Mouse (Mus musculus) liver, embryonic 15.5 days (tissue): Measurements from ENCODE around the gene Slc2a13. TPM values are rescaled to one million over a fixed set of nuclear protein-coding genes. Genes with fewer than 3 reads are reported as not detected.

Source experiments
- ATAC-seq: fragments of 200-750 bp; cut with Nextera tagmentation; 2 replicates; pipeline ENCODE4 v1.8.0; 2017; ENCODE audit warnings: moderate number of reproducible peaks, mild to moderate bottlenecking, moderate library complexity; ENCODE audit not compliant: insufficient read depth
- H3K27ac ChIP-seq: fragments of 300-500 bp; sonication (generic); replicated peaks from 2 replicates; pipeline ENCODE4 v1.5.1; 2015; ENCODE audit warnings: mild to moderate bottlenecking, inconsistent platforms
- H3K27me3 ChIP-seq: fragments of 300-500 bp; sonication (generic); 2 replicates; pipeline ENCODE4 v1.6.1; 2015; ENCODE audit warnings: mild to moderate bottlenecking, inconsistent platforms
- H3K36me3 ChIP-seq: fragments of 300-500 bp; sonication (generic); replicated peaks from 2 replicates; pipeline ENCODE4 v1.6.1; 2015; ENCODE audit warnings: moderate library complexity, mild to moderate bottlenecking, inconsistent platforms
- H3K4me1 ChIP-seq: fragments of 300-500 bp; sonication (generic); replicated peaks from 2 replicates; pipeline ENCODE4 v1.6.1; 2015; ENCODE audit warnings: inconsistent platforms
- H3K4me2 ChIP-seq: fragments of 300-500 bp; sonication (generic); 2 replicates; pipeline ENCODE4 v1.6.1; 2015; ENCODE audit warnings: moderate library complexity, mild to moderate bottlenecking, inconsistent platforms
- H3K4me3 ChIP-seq: fragments of 300-500 bp; sonication (generic); replicated peaks from 2 replicates; pipeline ENCODE4 v1.5.1; 2015; ENCODE audit warnings: mild to moderate bottlenecking, inconsistent platforms
- H3K9ac ChIP-seq: fragments of 300-500 bp; sonication (generic); 2 replicates; pipeline ENCODE4 v1.6.1; 2015; ENCODE audit warnings: moderate library complexity, mild to moderate bottlenecking, inconsistent platforms
- H3K9me3 ChIP-seq: fragments of 300-500 bp; sonication (generic); replicated peaks from 2 replicates; pipeline ENCODE4 v1.6.1; 2016; ENCODE audit warnings: inconsistent platforms
- WGBS: fragments of 180-500 bp; shearing (Covaris S2); methylation state at CpG from one replicate; pipeline ENCODE4 v1.1.7; 2015; ENCODE audit warnings: mixed read lengths; ENCODE audit not compliant: insufficient replicate concordance; 5-methylcytosine and 5-hydroxymethylcytosine counted together
- polyA plus RNA-seq: library from polyadenylated mRNA; unstranded; fragments of >200 nt; fragmentation: Nextera tagmentation; extraction: Ambion mirVana; gene quantifications from 2 replicates; pipeline ENCODE4 v1.2.1, GENCODE M21; 2015

Gene Slc2a13
- polyA plus RNA-seq, 1 experiment from 2014 or later: 0.08 TPM

- ATAC-seq: no peak
- no peak overlapping the region for H3K4me3 ChIP-seq
Measured at GRCm38 (mm10) chr15:91443449-91443848, 129.6 kb downstream of the Slc2a13 start.

GRCm38 (mm10) chr15:91439883-91440282 lies 133.2 kb downstream of the Slc2a13 start:
- WGBS: 42% methylated on average over 2 of the region's 2 CpGs
- no peak for ATAC-seq
- Histone ChIP-seq H3K27me3 (no peaks in the 10 kb centered on the region), H3K27ac (no peak overlapping the region), H3K9ac (no peak overlapping the region), H3K36me3 (no peaks in the 10 kb centered on the region), H3K4me1 (no peaks in the 10 kb centered on the region), H3K4me2 (no peak overlapping the region), H3K9me3 (no peaks in the 10 kb centered on the region), H3K4me3 (no peak overlapping the region)

More at GRCm38 (mm10) chr15:91443449-91443848, 129.6 kb downstream of the Slc2a13 start:
- Histone ChIP-seq H3K9ac (no peak overlapping the region), H3K27me3 (no peaks in the 10 kb centered on the region), H3K4me1 (no peaks in the 10 kb centered on the region), H3K9me3 (no peaks in the 10 kb centered on the region), H3K4me2 (no peak overlapping the region), H3K27ac (no peak overlapping the region), H3K36me3 (no peaks in the 10 kb centered on the region)
- WGBS: 69% methylated on average over 8 of the region's 8 CpGs

DNA sequence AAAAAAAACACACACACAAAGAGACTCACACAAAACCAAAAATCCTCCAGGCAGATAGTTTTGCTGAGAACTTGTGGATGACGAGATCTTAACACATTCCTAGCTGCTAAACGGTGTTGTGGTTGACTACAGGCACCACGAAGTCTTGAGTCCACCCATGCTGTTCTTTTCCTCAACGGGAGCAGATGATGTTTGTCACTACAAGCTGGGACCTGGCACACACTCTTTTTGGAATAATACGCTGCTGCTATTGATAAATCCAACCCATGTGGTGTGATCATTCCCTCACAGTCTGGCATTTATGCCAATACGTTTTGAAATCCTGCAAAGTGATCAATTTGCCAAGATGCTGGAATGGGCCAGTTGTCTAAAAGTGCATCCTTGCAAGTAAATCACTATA lies 147.6 kb downstream of the Slc2a13 start:
- WGBS: 53% methylated on average over 6 of the region's 6 CpGs
- ATAC-seq: no peak

GRCm38 (mm10) chr15:91406979-91407378 lies 166.1 kb downstream of the Slc2a13 start:
- WGBS: 58% methylated on average over 7 of the region's 7 CpGs
- ATAC-seq: no peak

More for the DNA sequence above, 147.6 kb downstream of the Slc2a13 start:
- Histone ChIP-seq H3K4me1 (no peaks in the 10 kb centered on the region), H3K4me2 (no peak overlapping the region), H3K9me3 (no peaks in the 10 kb centered on the region), H3K27me3 (no peaks in the 10 kb centered on the region), H3K36me3 (no peaks in the 10 kb centered on the region), H3K27ac (no peak overlapping the region), H3K9ac (no peak overlapping the region), H3K4me3 (no peak overlapping the region)

DNA sequence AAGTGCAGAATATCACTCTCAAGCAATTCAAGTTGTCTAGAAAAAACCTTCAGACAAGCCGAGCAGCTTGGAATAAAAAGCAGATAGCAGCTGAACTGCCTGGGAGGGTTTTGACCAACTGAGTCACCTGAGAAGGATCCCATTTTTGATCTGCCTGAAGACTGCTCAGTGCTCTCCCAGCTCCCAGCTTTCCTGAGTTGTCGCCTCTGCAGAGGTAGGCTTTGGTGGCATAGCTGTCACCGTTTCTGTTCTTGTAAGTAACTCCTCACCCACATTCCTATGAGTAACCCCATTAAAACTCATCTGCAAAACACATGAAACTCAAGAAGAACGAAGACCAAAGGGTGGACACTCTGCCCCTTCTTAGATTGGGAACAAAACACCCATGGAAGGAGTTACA lies 177.9 kb downstream of the Slc2a13 start:
- 57% methylated on average over 4 of the region's 4 CpGs for WGBS
- Histone ChIP-seq H3K4me1 (no peaks in the 10 kb centered on the region), H3K27me3 (no peaks in the 10 kb centered on the region), H3K9me3 (no peaks in the 10 kb centered on the region), H3K4me3 (no peak overlapping the region), H3K9ac (no peak overlapping the region), H3K27ac (no peak overlapping the region), H3K4me2 (no peak overlapping the region), H3K36me3 (no peaks in the 10 kb centered on the region)
- ATAC-seq: no peak

More at GRCm38 (mm10) chr15:91406979-91407378, 166.1 kb downstream of the Slc2a13 start:
- no peak overlapping the region for H3K4me3 ChIP-seq
- H3K27me3 ChIP-seq: no peaks in the 10 kb centered on the region
- H3K4me1 ChIP-seq: no peaks in the 10 kb centered on the region
- no peaks in the 10 kb centered on the region for H3K9me3 ChIP-seq
- H3K27ac ChIP-seq: no peak overlapping the region
- no peak overlapping the region for H3K4me2 ChIP-seq
- no peaks in the 10 kb centered on the region for H3K36me3 ChIP-seq
- H3K9ac ChIP-seq: no peak overlapping the region

- no peaks in the 10 kb centered on the region for H3K36me3 ChIP-seq
- no peak for ATAC-seq
- H3K4me2 ChIP-seq: no peak overlapping the region
- no peak overlapping the region for H3K4me3 ChIP-seq
- H3K27ac ChIP-seq: no peak overlapping the region
- H3K4me1 ChIP-seq: no peaks in the 10 kb centered on the region
- no peaks in the 10 kb centered on the region for H3K27me3 ChIP-seq
- no peaks in the 10 kb centered on the region for H3K9me3 ChIP-seq
- H3K9ac ChIP-seq: no peak overlapping the region
- WGBS: 42% methylated on average over 1 of the region's 1 CpGs
Measured at GRCm38 (mm10) chr15:91383694-91384093, 189.4 kb downstream of the Slc2a13 start.

DNA sequence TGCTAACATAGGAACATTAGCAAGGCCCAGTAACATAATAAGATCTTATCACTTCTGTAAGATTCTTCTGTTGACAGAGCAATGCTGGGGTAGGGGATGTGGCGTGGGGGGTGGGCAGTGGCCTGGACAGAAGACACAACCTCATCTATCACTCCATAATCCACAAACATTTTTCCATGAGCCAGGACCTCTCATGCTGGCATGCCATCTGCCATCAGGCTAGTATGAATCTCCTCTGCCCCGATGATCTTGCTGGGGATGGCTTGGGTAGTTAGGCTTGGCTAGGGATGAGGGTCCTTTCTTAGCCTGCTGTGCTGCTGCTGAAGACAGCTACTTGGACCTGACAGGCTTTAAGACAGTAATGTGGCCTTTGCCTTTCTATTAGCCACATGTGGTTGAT lies 190.5 kb downstream of the Slc2a13 start:
- WGBS: 63% methylated on average over 2 of the region's 2 CpGs

DNA sequence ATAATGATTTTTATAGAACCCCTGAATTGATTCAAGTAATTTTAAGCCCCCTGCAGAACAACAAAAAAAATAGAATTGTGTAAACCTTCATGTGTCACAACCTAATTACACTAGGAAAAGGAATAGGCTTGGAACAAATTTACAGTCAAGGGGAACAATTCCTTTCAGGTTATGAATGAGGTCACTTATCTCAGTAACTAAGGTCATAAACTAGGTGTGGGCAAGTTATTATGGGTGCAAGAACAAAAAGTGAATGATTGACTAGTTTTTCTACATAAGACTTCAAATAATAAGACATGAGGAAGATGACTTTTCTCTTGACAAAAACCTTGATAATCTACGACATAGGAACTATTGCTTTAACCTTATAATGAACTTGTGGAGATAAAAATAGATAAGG lies 191.2 kb downstream of the Slc2a13 start:
- Histone ChIP-seq H3K4me3 (no peak overlapping the region), H3K9ac (no peak overlapping the region), H3K4me1 (no peaks in the 10 kb centered on the region), H3K9me3 (no peaks in the 10 kb centered on the region), H3K27me3 (no peaks in the 10 kb centered on the region), H3K4me2 (no peak overlapping the region), H3K36me3 (no peaks in the 10 kb centered on the region), H3K27ac (no peak overlapping the region)
- 53% methylated on average over 1 of the region's 1 CpGs for WGBS
- ATAC-seq: no peak

More for the DNA sequence above, 190.5 kb downstream of the Slc2a13 start:
- Histone ChIP-seq H3K27me3 (no peaks in the 10 kb centered on the region), H3K4me3 (no peak overlapping the region), H3K4me2 (no peak overlapping the region), H3K4me1 (no peaks in the 10 kb centered on the region), H3K36me3 (no peaks in the 10 kb centered on the region), H3K9ac (no peak overlapping the region), H3K27ac (no peak overlapping the region), H3K9me3 (no peaks in the 10 kb centered on the region)
- no peak for ATAC-seq

DNA sequence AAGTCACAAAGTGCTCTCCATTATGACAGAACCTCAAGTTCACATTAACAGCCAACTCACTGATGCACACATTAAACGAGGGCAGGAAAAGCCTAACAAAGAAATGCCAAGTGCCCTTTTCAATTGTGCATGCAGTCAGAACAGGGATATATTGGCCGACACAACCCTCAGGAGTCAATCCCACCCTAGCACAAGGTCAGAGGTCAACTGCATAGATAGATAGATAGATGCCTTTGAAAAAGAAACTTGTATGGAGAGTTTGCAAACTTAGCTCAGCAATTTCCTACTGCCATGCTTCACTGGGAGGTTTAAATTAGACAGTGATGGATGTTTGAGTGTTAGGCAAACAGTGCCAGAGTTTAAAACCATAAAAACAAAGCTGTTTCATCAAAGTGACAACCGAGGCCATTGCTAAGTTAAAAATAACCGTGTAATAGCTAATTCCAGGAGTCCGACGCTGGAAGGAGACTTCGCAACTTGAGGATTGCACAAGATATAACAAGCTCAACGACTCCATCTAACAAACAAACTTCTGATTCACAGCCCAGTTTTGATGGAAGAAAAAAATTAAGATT lies 194.2 kb downstream of the Slc2a13 start:
- 31% methylated on average over 8 of the region's 8 CpGs for WGBS
- Histone ChIP-seq H3K4me3 (no peak overlapping the region), H3K27ac (no peak overlapping the region), H3K4me1 (no peaks in the 10 kb centered on the region), H3K36me3 (no peaks in the 10 kb centered on the region), H3K9me3 (no peaks in the 10 kb centered on the region), H3K9ac (no peak overlapping the region), H3K4me2 (no peak overlapping the region), H3K27me3 (no peaks in the 10 kb centered on the region)
- ATAC-seq: no peak

- Histone ChIP-seq H3K27ac (no peak overlapping the region), H3K4me3 (no peak overlapping the region), H3K9ac (no peak overlapping the region), H3K4me1 (no peaks in the 10 kb centered on the region), H3K27me3 (no peaks in the 10 kb centered on the region), H3K9me3 (no peaks in the 10 kb centered on the region), H3K36me3 (no peaks in the 10 kb centered on the region), H3K4me2 (no peak overlapping the region)
- no peak for ATAC-seq
- 75% methylated on average over 11 of the region's 11 CpGs for WGBS
Measured at GRCm38 (mm10) chr15:91377568-91377967, 195.5 kb downstream of the Slc2a13 start.

GRCm38 (mm10) chr15:91377105-91377504 lies 196.0 kb downstream of the Slc2a13 start:
- no peak overlapping the region for H3K4me3 ChIP-seq
- no peak for ATAC-seq
- H3K4me2 ChIP-seq: no peak overlapping the region
- H3K4me1 ChIP-seq: no peaks in the 10 kb centered on the region
- H3K27ac ChIP-seq: no peak overlapping the region
- H3K9me3 ChIP-seq: no peaks in the 10 kb centered on the region
- WGBS: 53% methylated on average over 11 of the region's 11 CpGs
- no peaks in the 10 kb centered on the region for H3K27me3 ChIP-seq
- H3K36me3 ChIP-seq: no peaks in the 10 kb centered on the region
- no peak overlapping the region for H3K9ac ChIP-seq

- Histone ChIP-seq H3K4me3 (no peak overlapping the region), H3K36me3 (no peaks in the 10 kb centered on the region), H3K27me3 (no peaks in the 10 kb centered on the region), H3K4me1 (no peaks in the 10 kb centered on the region), H3K27ac (no peak overlapping the region), H3K4me2 (no peak overlapping the region), H3K9ac (no peak overlapping the region), H3K9me3 (no peaks in the 10 kb centered on the region)
- 60% methylated on average over 5 of the region's 5 CpGs for WGBS
- ATAC-seq: no peak
Measured at GRCm38 (mm10) chr15:91374441-91374840, 198.6 kb downstream of the Slc2a13 start.
